Comparison of ENCODE assay signal across 8 mouse cellular contexts in genomic region chr16:35939690-35940089, GRCm38 (mm10). TPM values are rescaled to one million over a fixed set of nuclear protein-coding genes. Genes with fewer than 3 reads are reported as not detected.
DNase-seq lines count a peak whose midpoint lies in the region; ATAC-seq and TF ChIP-seq lines count a peak whose summit lies in the region.

No protein-coding gene starts in this region.

- H3K4me1 ChIP-seq in embryonic facial prominence, embryonic 14.5 days (ENCODE audit: control insufficient read depth, insufficient read depth, low read length), result peaks cover 3% of the 10 kb centered on the region; the same call in 1 of the 2 replicates
- H3K4me1 ChIP-seq in limb, embryonic 12.5 days (replicated peaks), result peaks cover 7% of the 10 kb centered on the region; the same call in 1 of the 2 replicates
- H3K4me1 ChIP-seq in midbrain, embryonic 14.5 days (ENCODE audit: control insufficient read depth, insufficient read depth, low read length), result no peaks in the 10 kb centered on the region; the same call in 1 of the 2 replicates
- H3K4me1 ChIP-seq in spleen, adult 2 months (ENCODE audit: control insufficient read depth, insufficient read depth, insufficient read length), result peaks cover 2% of the 10 kb centered on the region; the same call in 1 of the 2 replicates

- no peak overlapping the region; the same call in 1 of the 2 replicates for H3K9ac ChIP-seq in embryonic facial prominence, embryonic 14.5 days (ENCODE audit: low read depth, low read length)
- no peak overlapping the region for H3K9ac ChIP-seq in limb, embryonic 12.5 days (replicated peaks)
- H3K9ac ChIP-seq in midbrain, embryonic 14.5 days (replicated peaks; ENCODE audit: low read length), result no peak overlapping the region

- peak overlapping the region; percentile 73 for H3K4me2 ChIP-seq in embryonic facial prominence, embryonic 14.5 days (ENCODE audit: low read depth, low read length)
- H3K4me2 ChIP-seq in limb, embryonic 12.5 days, result peak overlapping the region; percentile 78
- H3K4me2 ChIP-seq in midbrain, embryonic 14.5 days (ENCODE audit: low read length), result peak overlapping the region; percentile 70

- H3K4me3 ChIP-seq in embryonic facial prominence, embryonic 14.5 days (ENCODE audit: low read depth, low read length), result peak overlapping the region; percentile 61
- H3K4me3 ChIP-seq in limb, embryonic 12.5 days (replicated peaks), result peak overlapping the region; percentile 62
- no peak overlapping the region for H3K4me3 ChIP-seq in midbrain, embryonic 14.5 days (replicated peaks; ENCODE audit: low read depth, low read length)
- peak overlapping the region; percentile 96 for H3K4me3 ChIP-seq in spleen, adult 2 months (ENCODE audit: extremely low read depth, insufficient read depth, insufficient read length)

- TF ChIP-seq CTCF in spleen, adult 2 months (IDR thresholded peaks at IDR 0.05; ENCODE audit: extremely low read depth, insufficient read depth, insufficient read length, insufficient replicate concordance), result peak; percentile 81; the same call in 1 of the 2 replicates

- no peak overlapping the region for H3K27ac ChIP-seq in embryonic facial prominence, embryonic 14.5 days (replicated peaks; ENCODE audit: low read depth, low read length)
- H3K27ac ChIP-seq in limb, embryonic 12.5 days, result no peak overlapping the region
- H3K27ac ChIP-seq in midbrain, embryonic 14.5 days (replicated peaks; ENCODE audit: low read depth, low read length), result no peak overlapping the region
- H3K27ac ChIP-seq in spleen, adult 2 months (ENCODE audit: insufficient read depth, low read length), result peak overlapping the region; percentile 87

- no peaks in the 10 kb centered on the region for H3K36me3 ChIP-seq in embryonic facial prominence, embryonic 14.5 days (ENCODE audit: control insufficient read depth, insufficient read depth, low read length)
- H3K36me3 ChIP-seq in limb, embryonic 12.5 days, result peaks cover 2% of the 10 kb centered on the region; the same call in 1 of the 2 replicates
- H3K36me3 ChIP-seq in midbrain, embryonic 14.5 days (ENCODE audit: control insufficient read depth, insufficient read depth, low read length), result no peaks in the 10 kb centered on the region
- H3K36me3 ChIP-seq in spleen, adult 2 months (ENCODE audit: control insufficient read depth, insufficient read depth, low read length), result peaks cover 28% of the 10 kb centered on the region

- TF ChIP-seq POLR2A in spleen, adult 2 months (IDR thresholded peaks at IDR 0.05; ENCODE audit: low read depth, low read length), result peak; percentile 70

- H3K27me3 ChIP-seq in embryonic facial prominence, embryonic 14.5 days (replicated peaks; ENCODE audit: control insufficient read depth, insufficient read depth, low read length), result no peaks in the 10 kb centered on the region
- H3K27me3 ChIP-seq in limb, embryonic 12.5 days, result peaks cover 10% of the 10 kb centered on the region
- H3K27me3 ChIP-seq in midbrain, embryonic 14.5 days (ENCODE audit: control insufficient read depth, insufficient read depth, low read length), result no peaks in the 10 kb centered on the region; the same call in 1 of the 2 replicates
- H3K27me3 ChIP-seq in spleen, adult 2 months (ENCODE audit: control insufficient read depth, insufficient read depth, low read length), result no peaks in the 10 kb centered on the region

- 10% methylated on average over 9 of the region's 9 CpGs for WGBS in embryonic facial prominence, embryonic 14.5 days
- 17% methylated on average over 9 of the region's 9 CpGs for WGBS in limb, embryonic 12.5 days
- WGBS in midbrain, embryonic 14.5 days, result 19% methylated on average over 9 of the region's 9 CpGs
- WGBS in spleen, adult 2 months, result under 1% methylated on average over 9 of the region's 9 CpGs

- DNase-seq in 416B (ENCODE audit: low read depth), result peak; percentile 99
- DNase-seq in adrenal gland, postnatal 4 days (ENCODE audit: low spot score in 2 of 2), result peak; percentile 60 to 66
- peak; percentile 86 for DNase-seq in embryonic facial prominence, embryonic 14.5 days (ENCODE audit: low spot score)
- DNase-seq in heart, adult 8-10 months (ENCODE audit: low spot score), result peak; percentile 93
- DNase-seq in kidney, adult 8-10 months, result peak; percentile 85 to 93
- peak; percentile 75 for DNase-seq in midbrain, embryonic 14.5 days
- DNase-seq in spleen, adult 2 months (ENCODE audit: low read depth in 1 of 2, low spot score in 2 of 2), result peak; percentile 89 to 92

- peak; percentile 79 for ATAC-seq in embryonic facial prominence, embryonic 14.5 days (ENCODE audit: low read depth)
- ATAC-seq in limb, embryonic 12.5 days (ENCODE audit: insufficient number of reproducible peaks, insufficient read depth, low FRiP score, low TSS enrichment, low read depth), result 0 out of 2 replicates have a peak, but pooled peaks have one; percentile 52
- ATAC-seq in midbrain, embryonic 14.5 days (ENCODE audit: low FRiP score, low TSS enrichment), result no peak

- no peaks in the 10 kb centered on the region for H3K9me3 ChIP-seq in embryonic facial prominence, embryonic 14.5 days (ENCODE audit: control insufficient read depth, low read length)
- no peaks in the 10 kb centered on the region for H3K9me3 ChIP-seq in limb, embryonic 12.5 days
- no peaks in the 10 kb centered on the region for H3K9me3 ChIP-seq in midbrain, embryonic 14.5 days (ENCODE audit: control insufficient read depth, low read length)

RNA-seq across cellular contexts. Expression of gene Dtx3l, which starts 0.7 kb away (rescaled TPM):
- 10 to 100 TPM in 1 of 2 experiments, 1 to 10 TPM in 1; 9.4 to 12.4 TPM for total RNA-seq in adrenal gland, postnatal 4 days (2021)
- 4.3 and 4.5 TPM in 2 replicates for polyA plus RNA-seq in embryonic facial prominence, embryonic 14.5 days (2014; fragmentation: Nextera tagmentation; extraction: Ambion mirVana)
- 10 to 100 TPM in 2 of 4 experiments, 1 to 10 TPM in 2; 8.1 to 11.3 (median 10.3) TPM for total RNA-seq in heart, adult 8-10 months (2022)
- 3.8 and 3.9 TPM in 2 replicates for polyA plus RNA-seq in limb, embryonic 12.5 days (2016; fragmentation: Nextera tagmentation; extraction: Ambion mirVana)
- 0.55 and 2.8 TPM in 2 replicates for polyA plus RNA-seq in midbrain, embryonic 14.5 days (2014; fragmentation: Nextera tagmentation; extraction: Ambion mirVana)
- polyA plus RNA-seq in spleen, adult 2 months (2012; rRNA removed), result 8.1 and 8.5 TPM in 2 replicates

RNA-seq across cellular contexts. Expression of gene Parp9, which starts 1.4 kb away (rescaled TPM):
- total RNA-seq in adrenal gland, postnatal 4 days (2021), result 10 to 100 TPM; 17.7 to 18.4 TPM
- polyA plus RNA-seq in embryonic facial prominence, embryonic 14.5 days (2014; fragmentation: Nextera tagmentation; extraction: Ambion mirVana), result 5.4 and 6.1 TPM in 2 replicates
- total RNA-seq in heart, adult 8-10 months (2022), result 10 to 100 TPM in 2 of 4 experiments, 1 to 10 TPM in 2; 7.5 to 11.6 (median 9.8) TPM
- polyA plus RNA-seq in limb, embryonic 12.5 days (2016; fragmentation: Nextera tagmentation; extraction: Ambion mirVana), result 3.8 TPM in 2 replicates
- 0.30 and 3.3 TPM in 2 replicates for polyA plus RNA-seq in midbrain, embryonic 14.5 days (2014; fragmentation: Nextera tagmentation; extraction: Ambion mirVana)
- 6.7 and 6.9 TPM in 2 replicates for polyA plus RNA-seq in spleen, adult 2 months (2012; rRNA removed)

RNA-seq across cellular contexts. Expression of gene Kpna1, which starts 38.9 kb away (rescaled TPM):
- total RNA-seq in adrenal gland, postnatal 4 days (2021), result 10 to 100 TPM; 49.9 to 58.6 TPM
- polyA plus RNA-seq in embryonic facial prominence, embryonic 14.5 days (2014; fragmentation: Nextera tagmentation; extraction: Ambion mirVana), result 40.4 and 42.0 TPM in 2 replicates
- total RNA-seq in heart, adult 8-10 months (2022), result 100 to 1,000 TPM; 115 to 133 (median 122) TPM
- 48.4 and 51.0 TPM in 2 replicates for polyA plus RNA-seq in limb, embryonic 12.5 days (2016; fragmentation: Nextera tagmentation; extraction: Ambion mirVana)
- 73.4 and 104 TPM in 2 replicates for polyA plus RNA-seq in midbrain, embryonic 14.5 days (2014; fragmentation: Nextera tagmentation; extraction: Ambion mirVana)
- polyA plus RNA-seq in spleen, adult 2 months (2012; rRNA removed), result 3.2 and 4.2 TPM in 2 replicates
